ENCODE assay signal across 8 mouse cellular contexts in the genomic region with DNA sequence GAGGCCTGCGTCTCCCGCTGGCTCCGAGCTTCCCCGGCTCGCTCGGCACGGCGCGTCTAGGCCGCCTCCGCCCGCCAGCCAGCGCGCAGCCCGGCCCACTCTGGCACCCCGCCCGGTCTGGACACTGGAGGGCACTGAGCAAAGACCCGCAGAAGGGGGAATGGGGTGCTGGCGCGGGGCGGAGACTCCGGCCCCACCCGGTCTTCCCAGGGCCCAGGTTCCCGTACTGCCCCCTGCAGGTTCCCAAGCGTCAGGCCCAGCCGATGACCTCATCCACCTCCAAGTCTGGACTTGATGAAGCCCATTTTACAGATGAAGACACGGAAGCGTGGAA. TPM values are rescaled to one million over a fixed set of nuclear protein-coding genes. Genes with fewer than 3 reads are reported as not detected.
DNase-seq lines count a peak whose midpoint lies in the region; ATAC-seq lines count a peak whose summit lies in the region.

No protein-coding gene starts in this region.

- H3K9ac ChIP-seq in intestine, embryonic 14.5 days (ENCODE audit: low read length): peak overlapping the region; percentile 83

- no peaks in the 10 kb centered on the region for H3K36me3 ChIP-seq in intestine, embryonic 14.5 days (ENCODE audit: control insufficient read depth, insufficient read depth, low read length)

- H3K4me3 ChIP-seq in intestine, embryonic 14.5 days (ENCODE audit: low read depth, low read length): peak overlapping the region; percentile 48

- 5% methylated on average over 28 of the region's 28 CpGs for WGBS in intestine, embryonic 14.5 days

- peak overlapping the region; percentile 64 for H3K27ac ChIP-seq in intestine, embryonic 14.5 days (ENCODE audit: low read depth)

- intact Hi-C loops in gastrocnemius, postnatal 14 days (cut with DNase I; ENCODE audit: low total_unique reads): no loop called here
- intact Hi-C loops in left cerebral cortex, postnatal 10 days (cut with DNase I): no loop called here

- H3K9me3 ChIP-seq in intestine, embryonic 14.5 days (ENCODE audit: control insufficient read depth, low read length): 0 out of 2 replicates have a peak, but pooled peaks cover 4% of the 10 kb centered on the region

- no peaks in the 10 kb centered on the region for H3K27me3 ChIP-seq in intestine, embryonic 14.5 days (replicated peaks; ENCODE audit: control insufficient read depth, insufficient read depth, low read length)

- H3K4me1 ChIP-seq in intestine, embryonic 14.5 days (replicated peaks; ENCODE audit: control insufficient read depth, insufficient read depth, low read length): peaks cover 14% of the 10 kb centered on the region; the same call in 1 of the 2 replicates

- H3K4me2 ChIP-seq in intestine, embryonic 14.5 days (ENCODE audit: low read length): peak overlapping the region; percentile 91

- peak; percentile 94 to 97 for DNase-seq in adrenal gland, adult (ENCODE audit: inconsistent age in 2 of 2, low spot score in 1 of 2)
- DNase-seq in embryo, embryonic 10.5 days (ENCODE audit: low spot score): peak; percentile 85
- peak; percentile 93 for DNase-seq in gastrocnemius, postnatal 14 days
- peak; percentile 91 for DNase-seq in intestine, embryonic 14.5 days (ENCODE audit: low spot score)
- peak; percentile 73 to 93 for DNase-seq in left cerebral cortex, postnatal 10 days (ENCODE audit: extremely low spot score in 1 of 2, low spot score in 2 of 2)
- peak; percentile 84 for DNase-seq in right cerebral cortex, postnatal 25 days
- peak; percentile 86 to 89 for DNase-seq in urinary bladder, postnatal 36 days (ENCODE audit: low spot score in 2 of 2)

- ATAC-seq in intestine, embryonic 14.5 days (replicated peaks; ENCODE audit: low FRiP score, low TSS enrichment, low read depth): peak; percentile 78
- ATAC-seq in megakaryocyte-erythroid progenitor cell, adult 5-6 weeks (replicated peaks; ENCODE audit: low FRiP score, low TSS enrichment, poor library complexity, severe bottlenecking): peak; percentile 85

RNA-seq across cellular contexts. Expression of a gene that starts 0.4 kb away (rescaled TPM):
- 10 to 100 TPM; 26.0 to 26.2 TPM for total RNA-seq in gastrocnemius, postnatal 14 days (2021)
- 6.3 and 7.0 TPM in 2 replicates for polyA plus RNA-seq in intestine, embryonic 14.5 days (2014; fragmentation: Nextera tagmentation; extraction: Ambion mirVana)
- 10 to 100 TPM; 11.9 to 14.8 TPM for total RNA-seq in left cerebral cortex, postnatal 10 days (2021)
- 1.3 and 1.8 TPM in 2 replicates for total RNA-seq in megakaryocyte-erythroid progenitor cell, adult 5-6 weeks (2014; fragmentation: Nextera tagmentation)
- 0.80 and 3.1 TPM in 2 replicates for total RNA-seq in megakaryocyte-erythroid progenitor cell, adult 5-6 weeks (2017)

RNA-seq across cellular contexts. Expression of a gene that starts 16.7 kb away (rescaled TPM):
- under 1 TPM; 0.86 to 0.98 TPM for total RNA-seq in gastrocnemius, postnatal 14 days (2021)
- polyA plus RNA-seq in intestine, embryonic 14.5 days (2014; fragmentation: Nextera tagmentation; extraction: Ambion mirVana): 3.1 TPM in 2 replicates
- under 1 TPM; 0.53 to 0.60 TPM for total RNA-seq in left cerebral cortex, postnatal 10 days (2021)
- total RNA-seq in megakaryocyte-erythroid progenitor cell, adult 5-6 weeks (2014; fragmentation: Nextera tagmentation): not detected in 2 replicates
- not detected in 2 replicates for total RNA-seq in megakaryocyte-erythroid progenitor cell, adult 5-6 weeks (2017)

RNA-seq across cellular contexts. Expression of a gene that starts 20.4 kb away (rescaled TPM):
- under 1 TPM; 0.58 to 0.94 TPM for total RNA-seq in gastrocnemius, postnatal 14 days (2021)
- polyA plus RNA-seq in intestine, embryonic 14.5 days (2014; fragmentation: Nextera tagmentation; extraction: Ambion mirVana): 3.6 and 4.1 TPM in 2 replicates
- 10 to 100 TPM; 68.0 to 73.2 TPM for total RNA-seq in left cerebral cortex, postnatal 10 days (2021)
- total RNA-seq in megakaryocyte-erythroid progenitor cell, adult 5-6 weeks (2014; fragmentation: Nextera tagmentation): 82.3 and 111 TPM in 2 replicates
- 13.4 TPM in 2 replicates for total RNA-seq in megakaryocyte-erythroid progenitor cell, adult 5-6 weeks (2017)

RNA-seq across cellular contexts. Expression of a gene that starts 27.5 kb away (rescaled TPM):
- total RNA-seq in gastrocnemius, postnatal 14 days (2021): not detected
- polyA plus RNA-seq in intestine, embryonic 14.5 days (2014; fragmentation: Nextera tagmentation; extraction: Ambion mirVana): not detected in 2 replicates
- total RNA-seq in left cerebral cortex, postnatal 10 days (2021): 1 to 10 TPM in 1 of 2 experiments, under 1 TPM in 1; 0.69 to 1.9 TPM
- total RNA-seq in megakaryocyte-erythroid progenitor cell, adult 5-6 weeks (2014; fragmentation: Nextera tagmentation): not detected in 2 replicates
- not detected in 2 replicates for total RNA-seq in megakaryocyte-erythroid progenitor cell, adult 5-6 weeks (2017)

RNA-seq across cellular contexts. Expression of a gene that starts 34.1 kb away (rescaled TPM):
- 10 to 100 TPM; 12.1 to 12.8 TPM for total RNA-seq in gastrocnemius, postnatal 14 days (2021)
- 18.1 and 19.9 TPM in 2 replicates for polyA plus RNA-seq in intestine, embryonic 14.5 days (2014; fragmentation: Nextera tagmentation; extraction: Ambion mirVana)
- total RNA-seq in left cerebral cortex, postnatal 10 days (2021): 10 to 100 TPM; 48.6 to 49.9 TPM
- total RNA-seq in megakaryocyte-erythroid progenitor cell, adult 5-6 weeks (2014; fragmentation: Nextera tagmentation): 36.5 and 38.8 TPM in 2 replicates
- 8.4 and 39.5 TPM in 2 replicates for total RNA-seq in megakaryocyte-erythroid progenitor cell, adult 5-6 weeks (2017)

Comparison
In these comparisons a context has a peak if more than half of its experiments do, and no peak if none do; other contexts are left out.
1. Peak in every context shown above with its lines: DNase-seq, ATAC-seq, H3K4me3 ChIP-seq and H3K27ac ChIP-seq.
2. RNA of a gene that starts 20.4 kb away (total RNA-seq): 13.4 to 111 TPM in megakaryocyte-erythroid progenitor cell, adult 5-6 weeks and 68.0 to 73.2 TPM in left cerebral cortex, postnatal 10 days; 0.58 to 0.94 TPM in gastrocnemius, postnatal 14 days; every median in the first group is over 4 times any median in the second.